Mouse (Mus musculus) midbrain, postnatal 0 days (tissue): Measurements from ENCODE around the gene Gstp1. TPM values are rescaled to one million over a fixed set of nuclear protein-coding genes. Genes with fewer than 3 reads are reported as not detected.

ENCODE experiments used
- ATAC-seq: fragments of 200-750 bp; cut with Nextera tagmentation; 2 replicates; pipeline ENCODE4 v1.8.0; 2017; ENCODE audit warnings: moderate number of reproducible peaks, mild to moderate bottlenecking, moderate TSS enrichment, moderate library complexity; ENCODE audit not compliant: low FRiP score
- DNase-seq: peaks from one replicate; pipeline ENCODE4 v3.0.0-alpha.2; 2015; ENCODE audit warnings: low spot score
- H3K27ac ChIP-seq: fragments of 300-500 bp; sonication (generic); 2 replicates; pipeline ENCODE4 v1.5.1; 2014; ENCODE audit warnings: low read depth, mild to moderate bottlenecking, low read length, mixed read lengths
- H3K27me3 ChIP-seq: fragments of 300-500 bp; sonication (generic); 2 replicates; pipeline ENCODE4 v1.6.1; 2014; ENCODE audit warnings: low read length, control low read depth, mixed read lengths; ENCODE audit not compliant: insufficient read depth
- H3K36me3 ChIP-seq: fragments of 300-500 bp; sonication (generic); 2 replicates; pipeline ENCODE4 v1.6.1; 2014; ENCODE audit warnings: low read length, control low read depth, mixed read lengths; ENCODE audit not compliant: insufficient read depth
- H3K4me1 ChIP-seq: fragments of 300-500 bp; sonication (generic); 2 replicates; pipeline ENCODE4 v1.6.1; 2014; ENCODE audit warnings: mild to moderate bottlenecking, control low read depth, antibody characterized with exemption, low read length, mixed read lengths; ENCODE audit not compliant: insufficient read depth
- H3K4me2 ChIP-seq: fragments of 300-500 bp; sonication (generic); 2 replicates; pipeline ENCODE4 v1.6.1; 2014; ENCODE audit warnings: low read depth, mild to moderate bottlenecking, low read length, mixed read lengths; ENCODE audit not compliant: poor library complexity, severe bottlenecking
- H3K4me3 ChIP-seq: fragments of 300-500 bp; sonication (generic); 2 replicates; pipeline ENCODE4 v1.5.1; 2014; ENCODE audit warnings: low read depth, mild to moderate bottlenecking, low read length, moderate library complexity
- H3K9ac ChIP-seq: fragments of 300-500 bp; sonication (generic); replicated peaks from 2 replicates; pipeline ENCODE4 v1.6.1; 2014; ENCODE audit warnings: mild to moderate bottlenecking, low read length, moderate library complexity, mixed read lengths; ENCODE audit not compliant: poor library complexity, severe bottlenecking
- H3K9me3 ChIP-seq: fragments of 300-500 bp; sonication (generic); 2 replicates; pipeline ENCODE4 v1.6.1; 2016; ENCODE audit warnings: low read length, control low read depth
- CTCF ChIP-seq: IDR thresholded peaks from 2 replicates; pipeline ENCODE4 v1.5.1; 2016; ENCODE audit warnings: antibody characterized with exemption, mild to moderate bottlenecking
- WGBS: fragments of 180-500 bp; shearing (Covaris S2); extraction: QIAGEN DNeasy Blood & Tissue Kit; methylation state at CpG from one replicate; pipeline ENCODE4 v1.1.7; 2014; 5-methylcytosine and 5-hydroxymethylcytosine counted together
- polyA plus RNA-seq: library from polyadenylated mRNA; unstranded; fragments of >200 nt; fragmentation: Nextera tagmentation; extraction: Ambion mirVana; gene quantifications from 2 replicates; pipeline ENCODE4 v1.2.1, GENCODE M21; 2015
- total RNA-seq: library from RNA; depleted of rRNA; stranded (reverse); fragments of >200 nt; gene quantifications from 2 replicates; pipeline ENCODE4 v1.2.3, GENCODE M21; 2014

Gstp1 gene
- total and polyA plus RNA-seq, 2 experiments from 2014 or later: 350 to 665 TPM

- no peak for ATAC-seq
- no peak for DNase-seq
- Histone ChIP-seq H3K4me2 (no peak overlapping the region), H3K27me3 (no peaks in the 10 kb centered on the region), H3K4me3 (no peak overlapping the region), H3K9ac (no peak overlapping the region), H3K27ac (no peak overlapping the region), H3K36me3 (no peaks in the 10 kb centered on the region), H3K4me1 (peaks cover 7% of the 10 kb centered on the region; the same call in 1 of the 2 replicates), H3K9me3 (no peaks in the 10 kb centered on the region)
- TF ChIP-seq CTCF: no peak
- 74% methylated on average over 8 of the region's 8 CpGs for WGBS
Observed at GRCm38 (mm10) chr19:3998335-3998734, 39.5 kb downstream of the Gstp1 start.

- no peak for TF ChIP-seq CTCF
- WGBS: 59% methylated on average over 8 of the region's 8 CpGs
- Histone ChIP-seq H3K27ac (no peak overlapping the region), H3K36me3 (no peaks in the 10 kb centered on the region), H3K4me1 (peaks cover 7% of the 10 kb centered on the region; the same call in 1 of the 2 replicates), H3K27me3 (no peaks in the 10 kb centered on the region), H3K9ac (no peak overlapping the region), H3K4me3 (no peak overlapping the region), H3K9me3 (no peaks in the 10 kb centered on the region), H3K4me2 (no peak overlapping the region)
- ATAC-seq: no peak
- no peak for DNase-seq
Observed at GRCm38 (mm10) chr19:3997231-3997630, 40.6 kb downstream of the Gstp1 start.

DNA sequence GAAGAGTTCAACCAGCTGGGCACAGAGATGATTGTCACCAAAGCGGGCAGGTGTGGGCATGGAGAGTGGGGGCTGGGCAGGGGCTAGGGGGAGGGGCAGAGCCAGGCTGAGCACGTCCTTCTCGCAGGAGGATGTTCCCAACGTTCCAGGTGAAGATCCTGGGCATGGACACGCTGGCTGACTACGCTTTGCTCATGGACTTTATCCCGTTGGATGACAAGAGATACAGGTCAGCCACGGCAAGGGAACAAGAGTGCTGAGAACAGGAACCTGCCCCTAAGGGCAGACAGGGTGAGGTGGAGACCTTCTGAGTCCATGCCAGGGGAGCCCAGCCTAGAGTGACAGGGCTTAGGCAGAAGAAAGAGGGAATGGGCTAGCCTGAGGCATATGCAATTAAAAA lies 41.0 kb downstream of the Gstp1 start:
- TF ChIP-seq CTCF: no peak
- peaks cover 7% of the 10 kb centered on the region; the same call in 1 of the 2 replicates for H3K4me1 ChIP-seq
- DNase-seq (no peak), ATAC-seq (no peak)
- H3K27ac ChIP-seq: no peak overlapping the region
- no peaks in the 10 kb centered on the region for H3K36me3 ChIP-seq
- 78% methylated on average over 8 of the region's 8 CpGs for WGBS
- H3K27me3 ChIP-seq: no peaks in the 10 kb centered on the region
- no peak overlapping the region for H3K9ac ChIP-seq
- no peaks in the 10 kb centered on the region for H3K9me3 ChIP-seq
- H3K4me3 ChIP-seq: no peak overlapping the region
- H3K4me2 ChIP-seq: no peak overlapping the region

- Histone ChIP-seq H3K9ac (no peak overlapping the region), H3K4me3 (no peak overlapping the region), H3K4me1 (peaks cover under 1% of the 10 kb centered on the region; the same call in 1 of the 2 replicates), H3K27me3 (no peaks in the 10 kb centered on the region), H3K4me2 (no peak overlapping the region), H3K9me3 (no peaks in the 10 kb centered on the region), H3K36me3 (no peaks in the 10 kb centered on the region), H3K27ac (no peak overlapping the region)
- ATAC-seq: no peak
- whole genome bisulfite sequencing: 78% methylated on average over 7 of the region's 7 CpGs
- DNase-seq: no peak
- TF ChIP-seq CTCF: no peak
Observed at GRCm38 (mm10) chr19:3996106-3996505, 41.7 kb downstream of the Gstp1 start.

DNA sequence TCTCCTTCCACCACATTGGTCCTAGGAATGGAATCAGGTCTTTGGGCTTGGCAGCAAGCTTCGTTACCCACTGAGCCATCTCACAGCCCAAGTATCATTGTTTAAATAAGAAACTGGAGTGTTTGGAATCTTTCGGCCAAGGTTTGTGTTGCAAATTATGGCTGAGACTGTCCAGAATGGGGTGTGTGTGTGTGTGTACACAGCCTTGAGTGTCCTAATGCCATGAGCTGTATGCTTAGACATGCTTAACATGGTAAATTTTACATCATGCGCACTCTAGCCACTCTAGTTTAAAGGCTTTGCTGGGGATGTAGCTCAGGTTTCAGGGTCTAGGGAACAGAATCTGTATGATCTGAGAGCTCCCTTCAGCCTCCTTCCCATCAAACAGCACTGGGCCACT lies 42.3 kb downstream of the Gstp1 start:
- Histone ChIP-seq H3K36me3 (no peaks in the 10 kb centered on the region), H3K9me3 (no peaks in the 10 kb centered on the region), H3K4me2 (no peak overlapping the region), H3K9ac (no peak overlapping the region), H3K4me1 (no peaks in the 10 kb centered on the region), H3K27me3 (no peaks in the 10 kb centered on the region), H3K4me3 (no peak overlapping the region), H3K27ac (no peak overlapping the region)
- ATAC-seq (no peak), DNase-seq (no peak)
- 89% methylated on average over 3 of the region's 3 CpGs for WGBS
- no peak for TF ChIP-seq CTCF

DNA sequence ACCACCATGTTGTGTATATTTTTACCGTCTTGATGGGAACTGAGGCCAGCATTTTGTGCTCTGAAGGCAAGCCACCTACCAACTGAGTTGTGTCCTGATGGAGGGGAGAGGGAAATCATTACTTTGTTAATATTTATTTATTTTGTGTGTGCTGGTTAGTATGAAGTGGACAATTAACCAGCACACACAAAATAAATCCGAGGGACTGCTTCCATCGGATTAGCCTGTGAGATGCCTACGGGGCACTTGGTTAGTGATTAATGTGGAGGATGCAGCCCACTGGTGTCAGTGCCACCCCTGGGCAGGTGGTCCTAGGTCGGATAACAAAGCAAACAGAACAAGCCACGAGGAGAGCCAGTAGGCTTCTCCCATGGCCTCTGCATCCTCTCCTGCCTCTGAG lies 42.9 kb downstream of the Gstp1 start:
- TF ChIP-seq CTCF: no peak
- no peak for DNase-seq
- no peaks in the 10 kb centered on the region for H3K9me3 ChIP-seq
- 74% methylated on average over 6 of the region's 6 CpGs for WGBS
- no peak overlapping the region for H3K9ac ChIP-seq
- no peak overlapping the region for H3K4me3 ChIP-seq
- no peak overlapping the region for H3K27ac ChIP-seq
- no peaks in the 10 kb centered on the region for H3K4me1 ChIP-seq
- no peak overlapping the region for H3K4me2 ChIP-seq
- no peaks in the 10 kb centered on the region for H3K36me3 ChIP-seq
- H3K27me3 ChIP-seq: no peaks in the 10 kb centered on the region
- no peak for ATAC-seq
